Mouse (Mus musculus): ENCODE measurements at regions not wholly inside any gene's neighbourhood (a gene's known extent, or its start where the extent isn't known, plus 50 kb on each side); places are given as distances from the start of the nearest gene placed in this dataset.
A peak's percentile ranks its signal among the peaks of the same experiment; 100 is the strongest.

- TF ChIP-seq POLR2A (IDR thresholded peaks at IDR 0.05; ENCODE audit: insufficient read depth, low read length) (no peak), CTCF (IDR thresholded peaks at IDR 0.05; ENCODE audit: low read depth, low read length) (no peak), EP300 (IDR thresholded peaks at IDR 0.05; ENCODE audit: insufficient read depth, low read depth, low read length) (no peak)
- H3K4me3 ChIP-seq (ENCODE audit: low read depth, low read length): peak overlapping the region; percentile 35; the same call in 1 of the 2 replicates
Observed at GRCm38 (mm10) chr10:95615849-95616650, 52.1 kb upstream of the Nudt4 start.

More at GRCm38 (mm10) chr10:95615849-95616650, 52.1 kb upstream of the Nudt4 start:
- Histone ChIP-seq H3K9ac (ENCODE audit: low read depth, poor library complexity, severe bottlenecking) (peak overlapping the region; percentile 55), H3K27me3 (ENCODE audit: control insufficient read depth, insufficient read depth, low read length, poor library complexity, severe bottlenecking) (no peaks in the 10 kb centered on the region), H3K4me1 (ENCODE audit: control insufficient read depth, insufficient read depth, low read length) (peaks cover 4% of the 10 kb centered on the region), H3K36me3 (ENCODE audit: control insufficient read depth, insufficient read depth, low read length, poor library complexity, severe bottlenecking) (no peaks in the 10 kb centered on the region), H3K27ac (ENCODE audit: insufficient read depth, low read length) (no peak overlapping the region), H3K9me3 (replicated peaks; ENCODE audit: control insufficient read depth, insufficient read depth, low read length, poor library complexity, severe bottlenecking) (no peaks in the 10 kb centered on the region)

All from ES-Bruce4 (cell line).